Mouse (Mus musculus) left cerebral cortex, postnatal 10 days (tissue): Measurements from ENCODE around the gene Clint1. TPM values are rescaled to one million over a fixed set of nuclear protein-coding genes. Genes with fewer than 3 reads are reported as not detected.
A peak's percentile ranks its signal among the peaks of the same experiment; 100 is the strongest.

Source experiments
- DNase-seq, 2 experiments: peaks; one replicate each; pipeline ENCODE4 v3.0.0; 2021 to 2022; ENCODE audit warnings: low spot score in 2 of 2, mixed read lengths in 1 of 2; ENCODE audit errors: extremely low spot score in 1 of 2
- intact Hi-C: fragments of 180-260 bp; cut with DNase I; formaldehyde crosslinking; loops from one replicate; pipeline ENCODE4 v1.15.1; 2025
- total RNA-seq, 2 experiments: library from RNA; stranded (reverse); gene quantifications; 2 replicates each; pipeline ENCODE4 v1.2.3; 2021

The Clint1 gene
- total RNA-seq, result 10 to 100 TPM; 43.8 to 44.0 TPM

GRCm38 (mm10) chr11:45851516-45852123, at the start of gene Clint1:
Clint1 (plus strand) TSS chr11:45852051.
- DNase-seq, result peak; percentile 63 to 91
- intact Hi-C loops, result no loop called here

- no peak for DNase-seq
- intact Hi-C loops, result no loop called here
These were observed 47.8 kb upstream of the Clint1 start for GRCm38 (mm10) chr11:45804068-45804467.

- DNase-seq, result no peak
- intact Hi-C loops, result no loop called here
These were observed 46.5 kb upstream of the Clint1 start for GRCm38 (mm10) chr11:45805312-45805772.

- intact Hi-C loops, result no loop called here
- DNase-seq, result no peak
These were observed 46.0 kb upstream of the Clint1 start for GRCm38 (mm10) chr11:45805810-45806209.

- intact Hi-C loops, result no loop called here
- no peak for DNase-seq
These were observed 45.6 kb upstream of the Clint1 start for GRCm38 (mm10) chr11:45806264-45806663.

- intact Hi-C loops, result no loop called here
- no peak for DNase-seq
These were observed 45.0 kb upstream of the Clint1 start for GRCm38 (mm10) chr11:45806809-45807208.

- intact Hi-C loops, result no loop called here
- DNase-seq, result no peak
These were observed 44.0 kb upstream of the Clint1 start for GRCm38 (mm10) chr11:45807820-45808219.

- intact Hi-C loops, result no loop called here
These were observed 42.4 kb upstream of the Clint1 start for GRCm38 (mm10) chr11:45809424-45809823.

GRCm38 (mm10) chr11:45810056-45810455, 41.8 kb upstream of the Clint1 start:
- DNase-seq, result no peak
- intact Hi-C loops, result no loop called here

More at GRCm38 (mm10) chr11:45809424-45809823, 42.4 kb upstream of the Clint1 start:
- DNase-seq, result no peak

- intact Hi-C loops, result no loop called here
- DNase-seq, result no peak
These were observed 41.0 kb upstream of the Clint1 start for GRCm38 (mm10) chr11:45810805-45811204.

GRCm38 (mm10) chr11:45815603-45816002, 36.2 kb upstream of the Clint1 start:
- intact Hi-C loops, result no loop called here
- no peak for DNase-seq

GRCm38 (mm10) chr11:45816712-45817111, 35.1 kb upstream of the Clint1 start:
- intact Hi-C loops, result no loop called here
- no peak for DNase-seq

GRCm38 (mm10) chr11:45817996-45818395, 33.9 kb upstream of the Clint1 start:
- intact Hi-C loops, result no loop called here
- DNase-seq, result no peak

- intact Hi-C loops, result no loop called here
- no peak for DNase-seq
These were observed 30.9 kb upstream of the Clint1 start for GRCm38 (mm10) chr11:45820930-45821329.

- intact Hi-C loops, result no loop called here
- DNase-seq, result peak in 1 of 2 experiments; percentile 34
These were observed 21.7 kb upstream of the Clint1 start for GRCm38 (mm10) chr11:45830112-45830511.

GRCm38 (mm10) chr11:45830743-45831310, 21.0 kb upstream of the Clint1 start:
- intact Hi-C loops, result no loop called here
- no peak for DNase-seq

GRCm38 (mm10) chr11:45831476-45832143, 20.2 kb upstream of the Clint1 start:
- no peak for DNase-seq
- intact Hi-C loops, result no loop called here

- DNase-seq, result no peak
- intact Hi-C loops, result no loop called here
These were observed 16.1 kb upstream of the Clint1 start for GRCm38 (mm10) chr11:45835625-45836255.

GRCm38 (mm10) chr11:45837257-45837817, 14.5 kb upstream of the Clint1 start:
- intact Hi-C loops, result no loop called here
- DNase-seq, result no peak
